Mouse (Mus musculus) heart, adult 2 months (tissue): ENCODE results near the gene Evl.

Experiments
- CTCF ChIP-seq: fragments of 200-600 bp; IDR thresholded peaks from 2 replicates; pipeline ENCODE4 v1.8.1; 2022; ENCODE audit warnings: antibody characterized with exemption, mild to moderate bottlenecking, moderate library complexity
- EP300 ChIP-seq: fragments of 200-500 bp; IDR thresholded peaks from 2 replicates; pipeline ENCODE4 v1.6.1; 2011; ENCODE audit warnings: low read depth, low read length, control low read depth; ENCODE audit not compliant: insufficient read depth
- POLR2A ChIP-seq: fragments of 200-500 bp; IDR thresholded peaks from 2 replicates; pipeline ENCODE4 v1.6.1; 2011; ENCODE audit warnings: mild to moderate bottlenecking, low read depth, low read length, control low read depth; ENCODE audit not compliant: insufficient read depth

GRCm38 (mm10) chr12:108737838-108738237 is 183.3 kb downstream of the Evl start:
- no peak for TF ChIP-seq CTCF
- TF ChIP-seq POLR2A, result no peak
- TF ChIP-seq EP300, result no peak
